Mouse (Mus musculus) C2C12 (cell line): ENCODE results near the gene Nr1h2.

ENCODE experiments used
- CEBPB ChIP-seq: IDR thresholded peaks from one replicate; pipeline ENCODE4 v1.6.1; 2011; ENCODE audit warnings: low read depth, mild to moderate bottlenecking, control low read depth, moderate library complexity
- CTCF ChIP-seq: IDR thresholded peaks from one replicate; pipeline ENCODE4 v1.5.1; 2011; ENCODE audit not compliant: control insufficient read depth, insufficient read depth, insufficient read length
- FOSL1 ChIP-seq: IDR thresholded peaks from one replicate; pipeline ENCODE4 v1.8.0; 2011; ENCODE audit warnings: mild to moderate bottlenecking, low read length; ENCODE audit not compliant: poor library complexity, insufficient read depth, severe bottlenecking
- MAX ChIP-seq: IDR thresholded peaks from one replicate; pipeline ENCODE4 v1.6.1; 2011; ENCODE audit warnings: mild to moderate bottlenecking, control low read depth
- MYOD1 ChIP-seq: IDR thresholded peaks from one replicate; pipeline ENCODE4 v1.6.1; 2011; ENCODE audit warnings: low read depth; ENCODE audit not compliant: control insufficient read depth, insufficient read length
- USF1 ChIP-seq: IDR thresholded peaks from one replicate; pipeline ENCODE4 v1.6.1; 2011; ENCODE audit warnings: low read depth, mild to moderate bottlenecking, control low read depth, moderate library complexity

DNA sequence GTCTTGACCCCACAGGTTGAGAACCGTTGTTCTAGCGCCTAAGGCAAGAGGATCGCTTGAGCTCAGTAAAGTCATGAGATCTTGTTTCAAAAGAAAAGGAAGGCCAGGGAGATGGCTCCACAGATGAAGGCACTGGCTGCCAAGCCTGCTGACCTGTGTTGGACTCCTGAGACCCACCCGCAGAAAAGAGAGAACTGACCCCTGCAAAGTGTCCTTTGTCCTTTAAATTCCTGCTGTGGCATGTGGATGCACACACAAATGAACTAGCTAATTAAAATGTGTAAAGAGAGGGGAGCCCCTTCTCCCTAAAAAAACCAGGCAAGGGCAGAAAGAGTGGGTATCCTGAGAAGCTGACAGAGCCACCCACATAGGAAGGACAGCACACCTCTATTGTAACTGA is 18.1 kb upstream of the Nr1h2 start:
- no peak for TF ChIP-seq CTCF
- TF ChIP-seq USF1: no peak
- no peak for TF ChIP-seq MYOD1
- no peak for TF ChIP-seq MAX
- no peak for TF ChIP-seq FOSL1
- no peak for TF ChIP-seq CEBPB
